Mouse (Mus musculus) cerebellum, postnatal 4 days (tissue): ENCODE measurements around the gene Gm20219.

Source experiments
- DNase-seq, 2 experiments: peaks; one replicate each; pipeline ENCODE4 v3.0.0; 2022; ENCODE audit warnings: low spot score in 2 of 2, mixed read lengths in 1 of 2

Gm20219 gene

GRCm38 (mm10) chr17:56554122-56554551 is at the start of gene Gm20219:
Gene Gm20219, minus strand, starts transcription at chr17:56554387.
- DNase-seq: no peak

GRCm38 (mm10) chr17:56604070-56604380 is 49.8 kb upstream of the Gm20219 start:
- DNase-seq: no peak

GRCm38 (mm10) chr17:56603186-56604069 is 49.2 kb upstream of the Gm20219 start:
- DNase-seq: no peak

DNA sequence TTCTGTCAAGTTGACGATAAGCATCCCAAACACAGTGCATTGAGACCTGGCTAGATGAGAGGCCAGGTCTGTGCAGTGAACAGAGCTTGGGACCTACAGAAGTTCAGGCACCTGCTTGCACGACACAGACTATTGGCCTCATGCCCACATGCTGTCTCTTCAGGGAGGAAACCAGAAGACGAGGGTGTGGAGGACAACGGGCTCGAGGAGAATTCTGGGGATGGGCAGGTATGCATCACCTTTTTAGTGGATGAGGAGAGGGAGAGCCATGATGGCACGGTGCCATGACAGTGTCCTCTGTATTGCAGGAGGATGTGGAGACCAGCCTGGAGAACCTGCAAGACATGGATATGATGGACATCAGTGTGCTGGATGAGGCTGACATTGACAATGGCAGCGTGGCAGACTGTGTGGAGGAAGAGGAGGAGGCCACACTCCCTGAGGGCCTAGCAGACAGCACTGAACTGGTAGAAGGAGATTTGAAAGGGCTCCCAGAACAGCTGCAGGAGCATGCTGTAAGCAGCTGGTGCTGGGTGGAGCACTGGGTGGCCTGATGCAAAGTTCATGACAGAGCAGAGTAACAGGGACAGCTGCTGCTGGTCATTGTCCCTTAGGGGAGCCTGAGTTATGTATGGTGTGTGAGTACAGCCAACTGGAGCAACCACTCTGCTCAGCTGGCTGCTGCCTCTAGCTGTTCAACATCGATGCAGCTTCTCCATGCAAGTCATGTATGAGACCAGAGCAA is 39.5 kb upstream of the Gm20219 start:
- no peak for DNase-seq

- DNase-seq: no peak
Measured at GRCm38 (mm10) chr17:56592553-56592952, 38.4 kb upstream of the Gm20219 start.

DNA sequence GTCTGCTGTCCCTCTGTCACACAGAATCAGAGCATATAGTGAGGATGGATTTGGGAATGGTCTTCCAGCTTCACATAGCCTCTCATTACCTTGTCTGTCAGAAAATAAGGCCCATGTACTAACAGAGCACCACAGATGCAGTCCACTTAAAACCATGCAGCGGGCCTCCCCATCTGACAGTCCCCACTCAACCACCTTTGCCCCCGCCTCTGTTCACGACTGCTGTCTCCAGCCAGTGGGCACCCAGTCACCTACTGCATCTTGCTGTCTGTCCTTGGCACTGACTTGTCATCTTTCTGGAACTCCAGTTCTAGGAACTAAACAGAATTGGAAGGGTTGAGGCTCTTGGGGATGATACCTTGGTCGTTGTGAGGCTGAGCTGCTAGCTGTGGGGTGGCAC is 34.7 kb upstream of the Gm20219 start:
- no peak for DNase-seq

DNA sequence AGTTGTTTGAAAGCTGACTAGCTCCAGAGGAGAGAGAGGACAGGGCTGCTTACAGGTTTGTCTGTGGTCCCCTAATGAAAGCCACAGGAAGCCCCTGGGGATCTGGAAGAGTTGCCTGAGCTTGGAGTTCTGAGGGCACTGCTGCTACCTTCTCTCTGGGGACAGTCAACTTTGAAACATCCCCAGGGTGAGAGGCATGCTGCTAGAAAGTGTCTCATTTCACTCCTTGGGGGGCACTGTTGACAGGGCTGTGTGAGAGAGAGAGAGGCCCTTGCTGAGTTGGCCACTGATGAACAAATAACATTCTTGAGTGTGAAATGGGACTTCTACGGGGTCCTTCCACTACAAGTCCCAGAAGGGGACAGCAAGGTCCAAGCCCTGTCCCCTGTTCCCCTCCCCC is 33.6 kb upstream of the Gm20219 start:
- DNase-seq: no peak

DNA sequence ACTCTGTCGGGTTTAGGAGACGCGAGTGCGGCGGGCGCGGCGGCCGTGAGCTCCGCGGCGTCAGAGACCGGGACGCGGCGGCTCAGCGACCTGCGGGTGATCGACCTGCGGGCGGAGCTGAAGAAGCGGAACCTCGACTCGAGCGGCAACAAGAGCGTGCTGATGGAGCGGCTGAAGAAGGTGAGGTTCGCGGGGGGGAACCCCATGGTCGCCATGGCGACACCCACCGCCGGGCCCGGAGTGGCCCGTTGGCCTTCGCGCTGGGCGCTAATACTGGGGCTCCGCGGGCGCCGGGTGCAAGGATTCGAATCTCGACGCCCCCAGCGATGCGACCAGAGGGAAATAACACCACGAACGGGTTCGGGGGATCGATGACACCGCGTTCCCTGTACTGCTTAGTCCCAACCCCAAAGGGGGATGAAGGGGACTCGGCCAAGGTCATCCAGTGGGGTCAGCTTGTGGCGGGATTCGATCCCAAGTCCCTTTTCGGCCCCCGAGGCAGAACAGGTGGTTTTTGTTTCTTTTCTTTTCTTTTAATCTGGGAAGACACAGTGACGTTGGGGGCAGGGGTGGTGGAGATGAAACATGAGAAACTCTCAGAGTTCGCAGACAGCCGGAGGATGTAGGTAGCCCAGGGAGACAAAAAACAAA is 31.1 kb upstream of the Gm20219 start:
- no peak for DNase-seq

- peak; percentile 99 to 100 for DNase-seq
Measured at GRCm38 (mm10) chr17:56584257-56585130, 30.3 kb upstream of the Gm20219 start, which contains the start of the genes Safb2 and Safb. Gene Safb2, minus strand, starts transcription at chr17:56584585. Gene Safb, plus strand, starts transcription at chr17:56584825.

DNA sequence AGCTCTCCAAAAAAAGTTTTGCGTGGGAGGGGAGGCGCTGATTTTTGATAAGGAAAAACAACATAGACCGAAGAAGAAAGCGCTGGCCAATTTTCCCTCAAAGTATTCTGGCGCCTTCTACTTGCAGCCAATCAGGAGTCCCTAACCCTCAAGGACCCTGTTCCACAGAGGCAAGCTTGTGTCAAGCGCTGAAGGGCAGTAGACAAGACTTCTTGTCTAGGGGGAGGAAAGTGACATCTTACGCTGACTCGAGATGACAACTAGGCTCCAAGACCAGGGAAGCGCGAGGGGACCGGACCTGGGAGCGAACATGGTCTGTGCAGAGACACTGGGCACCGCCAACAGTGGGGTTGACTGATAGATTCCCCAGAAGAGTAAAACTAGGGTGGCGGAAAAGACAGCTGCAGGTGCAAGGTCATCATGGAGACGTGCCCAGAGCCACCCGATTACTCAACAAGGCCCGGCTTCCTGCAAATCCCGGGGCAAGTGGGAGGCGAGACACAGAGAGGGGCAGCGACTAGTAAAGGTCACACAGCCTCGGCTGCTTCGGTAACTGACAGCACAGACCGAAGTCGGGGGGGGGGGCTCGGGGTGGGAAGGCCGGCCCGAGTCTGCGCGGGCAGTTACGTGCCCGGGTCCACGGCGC is 29.5 kb upstream of the Gm20219 start:
- peak in 1 of 2 experiments; percentile 40 for DNase-seq

DNA sequence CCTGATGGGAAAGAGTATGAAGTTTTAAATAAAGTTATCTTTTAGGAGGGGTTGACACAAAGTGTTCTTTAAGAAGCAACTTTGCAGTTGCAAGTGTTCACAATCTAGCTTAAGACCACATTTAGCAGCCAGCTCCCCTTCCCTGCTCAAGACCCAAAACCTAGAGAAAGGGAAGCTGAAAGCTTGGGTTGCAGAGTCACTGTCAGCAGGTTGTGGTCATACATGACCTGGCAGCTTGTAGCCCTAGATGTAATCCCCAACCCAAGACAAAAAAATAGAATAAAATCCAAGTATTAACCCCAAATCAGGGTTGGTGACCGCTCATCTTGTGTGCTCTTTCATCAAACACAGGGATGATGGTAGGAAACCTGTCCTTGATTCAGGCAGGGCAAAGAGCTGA is 28.9 kb upstream of the Gm20219 start:
- no peak for DNase-seq

GRCm38 (mm10) chr17:56572939-56573338 is 18.8 kb upstream of the Gm20219 start:
- no peak for DNase-seq

DNA sequence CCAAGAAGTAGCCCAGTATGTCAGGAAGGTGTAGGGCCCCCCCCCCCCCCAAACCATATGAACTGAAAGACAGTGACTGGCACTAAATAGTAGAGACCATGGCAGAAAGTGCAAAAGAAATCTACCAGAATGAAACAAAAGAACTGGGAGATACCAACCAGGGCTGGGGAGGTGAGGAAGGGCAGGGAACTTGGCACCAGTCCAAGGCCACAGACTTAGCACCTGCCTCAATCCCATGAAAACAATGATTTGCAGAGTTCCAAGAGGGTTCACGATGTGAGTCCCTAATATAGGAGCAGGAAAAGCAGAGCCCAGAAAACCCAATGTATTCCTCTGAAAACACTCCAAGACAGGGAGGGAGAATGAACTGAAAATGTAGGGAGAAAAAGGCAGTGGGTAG is 18.0 kb upstream of the Gm20219 start:
- DNase-seq: no peak

GRCm38 (mm10) chr17:56570287-56570686 is 16.1 kb upstream of the Gm20219 start:
- no peak for DNase-seq

- DNase-seq: no peak
Measured at GRCm38 (mm10) chr17:56567370-56567769, 13.2 kb upstream of the Gm20219 start.

DNA sequence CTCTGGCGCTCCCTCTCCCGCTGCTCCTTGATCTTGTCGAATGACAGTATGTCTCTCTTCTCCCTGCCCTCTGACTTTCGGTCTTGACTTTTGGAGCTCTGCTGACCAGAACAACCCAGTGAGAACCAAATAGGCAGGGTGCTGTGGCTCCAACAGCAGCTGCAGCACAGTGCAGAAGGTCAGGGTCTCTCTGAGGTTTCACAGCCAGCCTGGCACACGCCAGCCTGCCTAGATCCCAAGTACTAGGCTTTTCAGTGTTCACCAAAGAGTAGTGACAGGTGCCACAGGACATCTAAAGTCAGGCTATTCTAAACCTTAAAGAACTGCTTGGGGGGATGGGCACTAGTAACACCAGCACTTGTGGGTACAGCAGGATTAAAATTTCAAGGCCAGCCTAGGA is 12.7 kb upstream of the Gm20219 start:
- DNase-seq: no peak

DNA sequence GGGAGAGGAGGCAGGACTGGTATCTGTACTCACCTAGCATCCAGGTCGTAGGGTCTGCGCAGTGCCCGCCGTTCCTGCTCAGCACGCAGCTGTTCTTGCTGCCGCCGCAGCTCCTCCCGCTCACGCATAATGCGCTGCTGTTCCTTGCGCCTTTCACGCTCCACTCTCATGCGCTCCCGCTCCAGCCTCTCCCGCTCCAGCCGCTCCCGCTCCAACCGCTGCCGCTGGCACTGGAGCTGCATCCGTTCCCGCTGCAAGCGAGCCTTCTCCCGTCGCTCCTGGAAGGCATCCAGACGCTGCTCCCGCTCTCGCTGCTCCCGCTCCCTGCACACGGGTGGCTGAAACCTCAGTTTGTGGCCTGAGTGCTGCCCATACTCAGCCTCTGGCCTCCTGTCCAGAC is 12.1 kb upstream of the Gm20219 start:
- DNase-seq: no peak

- DNase-seq: no peak
Measured at GRCm38 (mm10) chr17:56561866-56562265, 7.7 kb upstream of the Gm20219 start.

- DNase-seq: no peak
Measured at GRCm38 (mm10) chr17:56560131-56560530, 5.9 kb upstream of the Gm20219 start.

DNA sequence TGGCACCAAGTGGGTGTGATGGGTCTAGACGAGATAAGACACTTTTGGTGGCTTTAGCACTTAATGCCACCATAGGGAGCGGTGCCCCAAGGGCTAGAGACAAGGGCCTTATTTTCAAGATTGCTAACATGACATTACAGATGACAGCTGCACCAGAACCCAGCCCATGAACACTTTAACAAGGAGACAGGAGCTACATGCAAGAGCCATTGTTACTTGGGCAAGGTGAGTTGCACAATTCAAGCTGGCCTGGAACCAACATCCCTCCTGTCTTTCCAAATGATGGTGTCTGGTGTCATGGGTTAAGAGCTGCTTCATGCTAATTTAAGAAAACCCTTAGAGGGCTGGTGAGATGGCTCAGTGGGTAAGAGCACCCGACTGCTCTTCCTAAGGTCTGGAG is 5.2 kb upstream of the Gm20219 start:
- no peak for DNase-seq

DNA sequence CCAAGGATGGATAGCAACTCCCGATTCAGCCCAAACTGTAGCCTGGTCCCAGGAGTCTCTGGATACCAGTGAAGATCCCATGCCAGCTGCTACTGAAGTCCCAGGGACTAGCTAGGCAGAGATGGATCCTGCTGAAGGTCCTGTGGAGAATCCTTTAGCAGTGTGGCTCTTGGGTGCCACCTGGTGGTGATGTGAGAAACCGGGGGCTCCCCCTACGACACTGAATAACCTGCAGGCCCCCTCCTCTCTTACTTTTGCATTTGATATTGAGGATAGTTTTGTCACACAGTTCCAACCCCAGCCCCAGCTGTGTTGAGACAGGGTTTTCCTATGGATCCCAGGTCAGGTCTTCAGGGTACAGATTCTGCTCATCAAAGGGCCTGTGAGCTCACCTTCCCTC is 4.3 kb upstream of the Gm20219 start:
- peak; percentile 65 to 78 for DNase-seq
